Mouse (Mus musculus) thymus, adult 2 months (tissue): Measurements from ENCODE around the gene Gm20878. TPM values are rescaled to one million over a fixed set of nuclear protein-coding genes. Genes with fewer than 3 reads are reported as not detected.
"Not testable (repeated sequence)": the region's sequence is repeated elsewhere in the genome, so short reads cannot be mapped to it uniquely, and the experiment has no call there.

Experiments
- DNase-seq: peaks from one replicate; pipeline ENCODE4 v3.0.0; 2021
- H3K27ac ChIP-seq: fragments of 200-500 bp; 2 replicates; pipeline ENCODE4 v1.5.1; 2012; ENCODE audit warnings: low read length, control low read depth; ENCODE audit not compliant: control insufficient read depth, insufficient read depth
- H3K27me3 ChIP-seq: fragments of 200-500 bp; 2 replicates; pipeline ENCODE4 v1.6.1; 2012; ENCODE audit warnings: mild to moderate bottlenecking, low read length, moderate library complexity, mixed read lengths; ENCODE audit not compliant: control insufficient read depth, insufficient read depth
- H3K36me3 ChIP-seq: fragments of 200-500 bp; 2 replicates; pipeline ENCODE4 v1.6.1; 2012; ENCODE audit warnings: mild to moderate bottlenecking, low read length, moderate library complexity; ENCODE audit not compliant: control insufficient read depth, insufficient read depth
- H3K4me1 ChIP-seq: fragments of 200-500 bp; replicated peaks from 2 replicates; pipeline ENCODE4 v1.6.1; 2012; ENCODE audit warnings: low read length; ENCODE audit not compliant: control insufficient read depth, insufficient read depth
- H3K4me3 ChIP-seq: fragments of 200-500 bp; 2 replicates; pipeline ENCODE4 v1.5.1; 2012; ENCODE audit warnings: mild to moderate bottlenecking, low read length, control low read depth, moderate library complexity; ENCODE audit not compliant: control insufficient read depth, insufficient read depth
- WGBS: fragments of 180-500 bp; shearing (Covaris S2); methylation state at CpG from one replicate; pipeline ENCODE4 v1.1.7; 2018; 5-methylcytosine and 5-hydroxymethylcytosine counted together
- polyA plus RNA-seq: library from polyadenylated mRNA; depleted of rRNA; stranded (reverse); fragments of >200 nt; gene quantifications from 2 replicates; pipeline ENCODE4 v1.2.3, GENCODE M21; 2012; rRNA removed

The Gm20878 gene
- 4.3 and 5.9 TPM in 2 replicates for polyA plus RNA-seq

DNA sequence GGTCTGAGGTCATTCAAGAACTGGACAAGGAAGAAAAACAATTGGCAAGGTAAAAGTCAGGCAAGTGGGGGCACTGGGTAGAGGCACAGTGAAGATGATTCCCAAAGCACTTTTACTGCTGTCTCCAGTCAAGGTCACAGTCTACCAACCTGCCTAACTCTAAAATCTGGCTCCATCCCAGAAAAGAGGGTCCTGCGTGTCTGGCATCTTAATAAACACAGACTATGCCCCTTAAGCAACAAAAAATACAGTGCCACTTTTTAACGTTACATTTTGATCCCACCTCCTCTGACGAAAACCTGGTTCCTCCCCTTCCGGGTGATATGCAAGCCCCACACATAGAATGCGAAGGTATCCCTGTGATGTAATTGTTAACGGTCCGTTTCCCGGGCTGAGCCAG is at the start of gene Gm20878:
Gene Gm20878 (plus strand): TSS at position 301 of the 400 bp plus-strand sequence.
- not testable (repeated sequence) for H3K4me3 ChIP-seq, H3K36me3 ChIP-seq, DNase-seq, H3K27ac ChIP-seq, H3K27me3 ChIP-seq, H3K4me1 ChIP-seq
- no CpG with 5 or more reads among the region's 8 CpGs for WGBS

DNA sequence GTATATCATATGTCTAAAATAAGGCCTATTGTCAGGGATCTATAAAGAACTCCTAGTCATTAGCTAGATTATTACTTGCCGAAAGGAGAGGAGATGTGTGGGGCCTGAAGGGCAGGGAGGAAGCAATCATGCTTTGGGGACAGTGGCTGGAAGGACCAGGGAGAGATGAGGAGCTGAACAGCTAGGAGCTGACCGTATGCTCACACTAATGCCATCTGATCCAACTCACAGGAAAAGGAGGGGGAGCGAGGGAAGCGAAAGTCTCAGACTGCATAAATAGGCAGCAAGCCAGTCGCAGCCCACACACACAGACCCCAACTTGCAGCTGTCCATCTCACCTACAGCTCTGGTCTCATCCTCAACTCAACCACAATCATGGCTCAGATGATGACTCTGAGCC is 38.1 kb upstream of the Gm20878 start, which contains the start of gene Gm21541:
Gene Gm21541 (plus strand): TSS at position 301 of the 400 bp plus-strand sequence.
- no CpG with 5 or more reads among the region's 5 CpGs for WGBS
- not testable (repeated sequence) for H3K27me3 ChIP-seq

DNA sequence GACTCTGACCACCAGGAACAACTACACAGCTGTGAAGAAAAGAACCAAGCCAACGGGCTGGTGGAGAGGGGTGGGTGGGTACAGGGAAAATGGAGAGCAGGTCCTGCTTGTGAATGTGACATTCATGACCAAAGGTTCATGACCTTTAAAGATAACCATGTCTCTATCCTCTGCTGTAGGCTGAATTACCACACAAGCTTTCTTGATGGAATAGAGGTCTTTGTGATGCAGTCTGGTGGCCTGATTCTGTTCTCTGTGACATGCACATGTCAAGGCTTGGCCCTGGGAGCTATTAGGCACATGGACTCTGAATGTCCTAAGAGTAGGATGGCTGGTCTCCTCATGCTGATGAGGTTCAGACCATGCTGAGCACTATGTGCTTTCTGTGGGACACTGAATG is 24.4 kb downstream of the Gm20878 start, which contains the start of gene Fam205a4:
Gene Fam205a4 (plus strand): TSS at position 301 of the 400 bp plus-strand sequence.
- not testable (repeated sequence) for H3K27me3 ChIP-seq, DNase-seq, H3K27ac ChIP-seq, H3K36me3 ChIP-seq, H3K4me1 ChIP-seq, H3K4me3 ChIP-seq
- WGBS = no CpG with 5 or more reads among the region's 1 CpGs

More for the DNA sequence above, 38.1 kb upstream of the Gm20878 start, which contains the start of gene Gm21541:
- not testable (repeated sequence) for H3K27ac ChIP-seq, H3K4me1 ChIP-seq, H3K4me3 ChIP-seq, H3K36me3 ChIP-seq, DNase-seq

Other genes with a start within 250 kb of the Gm20878 start
- 2.3 and 3.0 TPM in 2 replicates for gene Cntfr, start 244.5 kb upstream of the Gm20878 start, polyA plus RNA-seq
- 47.4 and 73.2 TPM in 2 replicates for gene Il11ra1, start 241.6 kb upstream of the Gm20878 start, polyA plus RNA-seq
- gene Rpp25l, start 228.0 kb upstream of the Gm20878 start, polyA plus RNA-seq = 82.8 and 94.9 TPM in 2 replicates
- gene Dctn3, start 218.4 kb upstream of the Gm20878 start, polyA plus RNA-seq = 60.5 and 72.8 TPM in 2 replicates
- gene Arid3c, start 210.4 kb upstream of the Gm20878 start, polyA plus RNA-seq = 0.06 and 0.15 TPM in 2 replicates
- 189 and 211 TPM in 2 replicates for gene Galt, start 186.3 kb upstream of the Gm20878 start, polyA plus RNA-seq
- gene Sigmar1, start 185.4 kb upstream of the Gm20878 start, polyA plus RNA-seq = 57.5 and 65.6 TPM in 2 replicates
- 85.4 and 97.4 TPM in 2 replicates for gene Ccl27a, start 167.3 kb upstream of the Gm20878 start, polyA plus RNA-seq
- 12.4 and 22.8 TPM in 2 replicates for gene Gm21541, start 38.0 kb upstream of the Gm20878 start, polyA plus RNA-seq
- gene Fam205a4, start 24.5 kb downstream of the Gm20878 start, polyA plus RNA-seq = 0.15 TPM in 2 replicates
- gene Gm21093, start 93.2 kb downstream of the Gm20878 start, polyA plus RNA-seq = 0.12 TPM in 1 of 2 replicates, not detected in the other
- gene Gm3893, start 149.6 kb downstream of the Gm20878 start, polyA plus RNA-seq = not detected in 2 replicates
- gene Gm13304, start 173.2 kb downstream of the Gm20878 start, polyA plus RNA-seq = not detected in 2 replicates
- gene Gm13306, start 211.9 kb downstream of the Gm20878 start, polyA plus RNA-seq = 20.2 and 24.2 TPM in 2 replicates
- gene Gm13305, start 227.0 kb downstream of the Gm20878 start, polyA plus RNA-seq = 23.3 and 38.0 TPM in 2 replicates